Mouse (Mus musculus) adrenal gland (tissue): Measurements from ENCODE around the gene Gm6408.
"Not testable (repeated sequence)": the region's sequence is repeated elsewhere in the genome, so short reads cannot be mapped to it uniquely, and the experiment has no call there.

Experiments
- intact Hi-C: fragments of 180-260 bp; cut with DNase I; formaldehyde crosslinking; loops from one replicate; pipeline ENCODE4 v1.15.1; 2025
- long read RNA-seq, 2 experiments: library from polyadenylated mRNA; unstranded; transcript quantifications; one replicate each; pipeline ENCODE4 v2.0.0; 2020; ENCODE audit warnings: borderline replicate concordance in 1 of 2; ENCODE audit not compliant: insufficient replicate concordance in 1 of 2

The Gm6408 gene
- long read RNA-seq, experiment 1: 0 reads
- long read RNA-seq, experiment 2: 0 reads

- intact Hi-C loops: not testable (repeated sequence)
These were observed at the start of gene Gm6408 for GRCm38 (mm10) chr5:146481665-146482064. Gene Gm6408, plus strand, starts transcription at chr5:146481965.

GRCm38 (mm10) chr5:146432476-146432875 is 49.3 kb upstream of the Gm6408 start:
- intact Hi-C loops: no loop called here

- intact Hi-C loops: no loop called here
These were observed 46.4 kb upstream of the Gm6408 start for GRCm38 (mm10) chr5:146435316-146435715.

GRCm38 (mm10) chr5:146436796-146437195 is 45.0 kb upstream of the Gm6408 start:
- intact Hi-C loops: no loop called here

GRCm38 (mm10) chr5:146439152-146439781 is 42.5 kb upstream of the Gm6408 start:
- intact Hi-C loops: no loop called here

- intact Hi-C loops: no loop called here
These were observed 41.5 kb upstream of the Gm6408 start for GRCm38 (mm10) chr5:146440273-146440672.

- intact Hi-C loops: no loop called here
These were observed 39.0 kb upstream of the Gm6408 start for GRCm38 (mm10) chr5:146442767-146443166.

- intact Hi-C loops: no loop called here
These were observed 35.1 kb upstream of the Gm6408 start for GRCm38 (mm10) chr5:146446633-146447032.

- intact Hi-C loops: no loop called here
These were observed 30.0 kb upstream of the Gm6408 start for GRCm38 (mm10) chr5:146451592-146452254.

GRCm38 (mm10) chr5:146453556-146453955 is 28.2 kb upstream of the Gm6408 start:
- intact Hi-C loops: no loop called here

- intact Hi-C loops: no loop called here
These were observed 20.2 kb upstream of the Gm6408 start for GRCm38 (mm10) chr5:146461612-146462011.

- intact Hi-C loops: no loop called here
These were observed 15.1 kb upstream of the Gm6408 start for GRCm38 (mm10) chr5:146466663-146467062.

GRCm38 (mm10) chr5:146468311-146468710 is 13.5 kb upstream of the Gm6408 start:
- intact Hi-C loops: no loop called here

GRCm38 (mm10) chr5:146470821-146471220 is 10.9 kb upstream of the Gm6408 start:
- intact Hi-C loops: loop anchor here (10.0 kb wide), 1 partner anchor 136 kb away; no protein-coding TSS in a partner anchor

- intact Hi-C loops: loop anchor here (10.0 kb wide), 1 partner anchor 137 kb away; no protein-coding TSS in a partner anchor
These were observed 10.5 kb upstream of the Gm6408 start for GRCm38 (mm10) chr5:146471311-146471710.

GRCm38 (mm10) chr5:146471821-146472220 is 9.9 kb upstream of the Gm6408 start:
- intact Hi-C loops: loop anchor here (10.0 kb wide), 1 partner anchor 137 kb away; no protein-coding TSS in a partner anchor

GRCm38 (mm10) chr5:146479564-146479963 is 2.2 kb upstream of the Gm6408 start:
- intact Hi-C loops: loop anchor here (10.0 kb wide), 1 partner anchor 145 kb away; no protein-coding TSS in a partner anchor

- intact Hi-C loops: not testable (repeated sequence)
These were observed 7.2 kb downstream of the Gm6408 start for GRCm38 (mm10) chr5:146488959-146489358.

- intact Hi-C loops: not testable (repeated sequence)
These were observed 9.3 kb downstream of the Gm6408 start, which contains the start of gene Gm6370 for GRCm38 (mm10) chr5:146491063-146491462. Gene Gm6370, plus strand, starts transcription at chr5:146491363.

- intact Hi-C loops: not testable (repeated sequence)
These were observed 20.3 kb downstream of the Gm6408 start, which contains the start of gene 4930449I24Rik for GRCm38 (mm10) chr5:146502099-146502498. Gene 4930449I24Rik, plus strand, starts transcription at chr5:146502399.

- intact Hi-C loops: not testable (repeated sequence)
These were observed 32.1 kb downstream of the Gm6408 start, which contains the start of gene Gm3402 for GRCm38 (mm10) chr5:146513823-146514222. Gene Gm3402, plus strand, starts transcription at chr5:146514123.

GRCm38 (mm10) chr5:146525501-146525900 is 43.7 kb downstream of the Gm6408 start, which contains the start of gene Gm3404:
Gene Gm3404, plus strand, starts transcription at chr5:146525801.
- intact Hi-C loops: not testable (repeated sequence)
